27 mouse cellular contexts compared by ENCODE assay signal in genomic region chr10:12808467-12808866, GRCm38 (mm10).
DNase-seq lines count a peak whose midpoint lies in the region; ATAC-seq lines count a peak whose summit lies in the region.
"Had no signal": no experiment of that assay in that cellular context is flagged by ENCODE, and none has a peak within 500 bp of the region (broad histone marks: within the 10 kb centered on the region; RNA-seq: fewer than 3 reads in every experiment).

No protein-coding gene starts in this region.

- H3K4me3 ChIP-seq in embryonic facial prominence, embryonic 11.5 days (ENCODE audit: low read depth, low read length): no peak overlapping the region
- H3K4me3 ChIP-seq in embryonic facial prominence, embryonic 10.5 days: no peak overlapping the region
- no peak overlapping the region for H3K4me3 ChIP-seq in embryonic facial prominence, embryonic 14.5 days (ENCODE audit: low read depth, low read length)
- H3K4me3 ChIP-seq in limb, embryonic 12.5 days (replicated peaks): no peak overlapping the region
- no peak overlapping the region for H3K4me3 ChIP-seq in heart, embryonic 12.5 days
- H3K4me3 ChIP-seq: erythroblast, embryonic 14.5 days had no signal

- no peak overlapping the region for H3K9ac ChIP-seq in embryonic facial prominence, embryonic 11.5 days (replicated peaks; ENCODE audit: low read length)
- H3K9ac ChIP-seq in embryonic facial prominence, embryonic 14.5 days (ENCODE audit: low read depth, low read length): no peak overlapping the region
- H3K9ac ChIP-seq in limb, embryonic 12.5 days (replicated peaks): no peak overlapping the region
- H3K9ac ChIP-seq in heart, embryonic 12.5 days: no peak overlapping the region
- H3K9ac ChIP-seq: forebrain, postnatal 0 days; liver, embryonic 14.5 days had no signal

- H3K27ac ChIP-seq in embryonic facial prominence, embryonic 11.5 days (replicated peaks; ENCODE audit: low read depth, low read length): no peak overlapping the region
- H3K27ac ChIP-seq in embryonic facial prominence, embryonic 10.5 days (replicated peaks): no peak overlapping the region
- no peak overlapping the region for H3K27ac ChIP-seq in embryonic facial prominence, embryonic 14.5 days (replicated peaks; ENCODE audit: low read depth, low read length)
- H3K27ac ChIP-seq in limb, embryonic 12.5 days: peak overlapping the region; percentile 53; the same call in 1 of the 2 replicates
- H3K27ac ChIP-seq in heart, embryonic 12.5 days (ENCODE audit: poor library complexity, severe bottlenecking): no peak overlapping the region
- H3K27ac ChIP-seq: liver, embryonic 14.5 days had no signal

- H3K36me3 ChIP-seq in embryonic facial prominence, embryonic 11.5 days (replicated peaks; ENCODE audit: control insufficient read depth, insufficient read depth, low read depth, low read length): no peaks in the 10 kb centered on the region
- H3K36me3 ChIP-seq in embryonic facial prominence, embryonic 10.5 days (replicated peaks): no peaks in the 10 kb centered on the region
- no peaks in the 10 kb centered on the region for H3K36me3 ChIP-seq in embryonic facial prominence, embryonic 14.5 days (ENCODE audit: control insufficient read depth, insufficient read depth, low read length)
- no peaks in the 10 kb centered on the region for H3K36me3 ChIP-seq in limb, embryonic 12.5 days
- no peaks in the 10 kb centered on the region for H3K36me3 ChIP-seq in heart, embryonic 12.5 days

- no peaks in the 10 kb centered on the region for H3K27me3 ChIP-seq in embryonic facial prominence, embryonic 11.5 days (ENCODE audit: control insufficient read depth, insufficient read depth, low read length)
- H3K27me3 ChIP-seq in embryonic facial prominence, embryonic 10.5 days (replicated peaks; ENCODE audit: low read depth, poor library complexity, severe bottlenecking): no peaks in the 10 kb centered on the region
- no peaks in the 10 kb centered on the region for H3K27me3 ChIP-seq in embryonic facial prominence, embryonic 14.5 days (replicated peaks; ENCODE audit: control insufficient read depth, insufficient read depth, low read length)
- no peaks in the 10 kb centered on the region for H3K27me3 ChIP-seq in limb, embryonic 12.5 days
- H3K27me3 ChIP-seq in heart, embryonic 12.5 days (replicated peaks): no peaks in the 10 kb centered on the region
- H3K27me3 ChIP-seq: Patski had no signal

- WGBS in embryonic facial prominence, embryonic 11.5 days: 68% methylated on average over 4 of the region's 4 CpGs
- WGBS in embryonic facial prominence, embryonic 10.5 days: 74% methylated on average over 4 of the region's 4 CpGs
- 47% methylated on average over 4 of the region's 4 CpGs for WGBS in embryonic facial prominence, embryonic 14.5 days
- 46% methylated on average over 4 of the region's 4 CpGs for WGBS in limb, embryonic 12.5 days
- whole genome bisulfite sequencing in heart, embryonic 12.5 days: 90% methylated on average over 4 of the region's 4 CpGs

- DNase-seq in embryonic facial prominence, embryonic 11.5 days (ENCODE audit: low spot score): peak; percentile 42
- DNase-seq in embryonic facial prominence, embryonic 10.5 days (ENCODE audit: low spot score): no peak
- peak; percentile 23 for DNase-seq in 3T3-L1 (ENCODE audit: low read depth, low spot score)
- DNase-seq in embryonic facial prominence, embryonic 14.5 days (ENCODE audit: low spot score): peak; percentile 73
- no peak for DNase-seq in adrenal gland, adult 18-20 months (ENCODE audit: low spot score in 2 of 2)
- DNase-seq in urinary bladder, postnatal 36 days (ENCODE audit: low spot score in 2 of 2): no peak
- DNase-seq: adrenal gland, postnatal 25 days; cerebellum, adult 18-20 months; cerebellum, postnatal 10 days; forebrain, postnatal 0 days; gastrocnemius, postnatal 14 days; heart, postnatal 14 days; kidney, adult 8-10 months; kidney, postnatal 25 days; liver; lung, adult 2 months; lung, postnatal 14 days; midbrain, embryonic 14.5 days; thymus, adult 2 months; thymus, postnatal 4 days had no signal

- ATAC-seq in embryonic facial prominence, embryonic 11.5 days (replicated peaks; ENCODE audit: insufficient number of reproducible peaks, low FRiP score, low TSS enrichment, low read depth): peak; percentile 50; the same call in 1 of the 2 replicates
- ATAC-seq in embryonic facial prominence, embryonic 14.5 days (ENCODE audit: low read depth): peak; percentile 69
- peak; percentile 77; the same call in 1 of the 2 replicates for ATAC-seq in limb, embryonic 12.5 days (ENCODE audit: insufficient number of reproducible peaks, insufficient read depth, low FRiP score, low TSS enrichment, low read depth)
- no peak for ATAC-seq in heart, embryonic 12.5 days (ENCODE audit: insufficient number of reproducible peaks, low FRiP score)
- ATAC-seq: forebrain, postnatal 0 days; hindbrain, embryonic 16.5 days; Patski had no signal

- H3K9me3 ChIP-seq in embryonic facial prominence, embryonic 11.5 days (replicated peaks; ENCODE audit: control insufficient read depth, low read length): no peaks in the 10 kb centered on the region
- no peaks in the 10 kb centered on the region for H3K9me3 ChIP-seq in embryonic facial prominence, embryonic 10.5 days
- H3K9me3 ChIP-seq in embryonic facial prominence, embryonic 14.5 days (ENCODE audit: control insufficient read depth, low read length): no peaks in the 10 kb centered on the region
- H3K9me3 ChIP-seq in limb, embryonic 12.5 days: no peaks in the 10 kb centered on the region
- no peaks in the 10 kb centered on the region for H3K9me3 ChIP-seq in heart, embryonic 12.5 days (replicated peaks)
- H3K9me3 ChIP-seq: G1E had no signal

- peaks cover 2% of the 10 kb centered on the region; the same call in 1 of the 2 replicates for H3K4me1 ChIP-seq in embryonic facial prominence, embryonic 11.5 days (ENCODE audit: control insufficient read depth, insufficient read depth, low read length)
- peaks cover 67% of the 10 kb centered on the region for H3K4me1 ChIP-seq in embryonic facial prominence, embryonic 10.5 days
- H3K4me1 ChIP-seq in embryonic facial prominence, embryonic 14.5 days (ENCODE audit: control insufficient read depth, insufficient read depth, low read length): peaks cover 18% of the 10 kb centered on the region; the same call in 1 of the 2 replicates
- peaks cover 41% of the 10 kb centered on the region for H3K4me1 ChIP-seq in limb, embryonic 12.5 days (replicated peaks)
- H3K4me1 ChIP-seq in heart, embryonic 12.5 days (replicated peaks): peaks cover 64% of the 10 kb centered on the region

- no peak overlapping the region for H3K4me2 ChIP-seq in embryonic facial prominence, embryonic 11.5 days (ENCODE audit: low read depth, low read length)
- H3K4me2 ChIP-seq in embryonic facial prominence, embryonic 14.5 days (ENCODE audit: low read depth, low read length): no peak overlapping the region
- no peak overlapping the region for H3K4me2 ChIP-seq in limb, embryonic 12.5 days
- no peak overlapping the region for H3K4me2 ChIP-seq in heart, embryonic 12.5 days

Comparison
In these comparisons a context has a peak if more than half of its experiments do, and no peak if none do; other contexts are left out.
1. DNase-seq: peak in embryonic facial prominence, embryonic 11.5 days (single experiment), 3T3-L1 (single experiment) and embryonic facial prominence, embryonic 14.5 days (single experiment); none in embryonic facial prominence, embryonic 10.5 days (single experiment), adrenal gland, adult 18-20 months (0 of 2) and urinary bladder, postnatal 36 days (0 of 2).